Mouse (Mus musculus) embryonic fibroblast, embryonic 13.5 days (primary cell): Measurements from ENCODE around the gene 1110032A03Rik.

ENCODE experiments used
- CTCF ChIP-seq: IDR thresholded peaks from 2 replicates; pipeline ENCODE4 v1.5.1; 2011; ENCODE audit warnings: mild to moderate bottlenecking, control low read depth, low read length, moderate library complexity, borderline replicate concordance; ENCODE audit not compliant: insufficient read depth
- POLR2A ChIP-seq: IDR thresholded peaks from 2 replicates; pipeline ENCODE4 v1.6.1; 2011; ENCODE audit warnings: low read depth, mild to moderate bottlenecking, control low read depth, low read length, moderate library complexity

DNA sequence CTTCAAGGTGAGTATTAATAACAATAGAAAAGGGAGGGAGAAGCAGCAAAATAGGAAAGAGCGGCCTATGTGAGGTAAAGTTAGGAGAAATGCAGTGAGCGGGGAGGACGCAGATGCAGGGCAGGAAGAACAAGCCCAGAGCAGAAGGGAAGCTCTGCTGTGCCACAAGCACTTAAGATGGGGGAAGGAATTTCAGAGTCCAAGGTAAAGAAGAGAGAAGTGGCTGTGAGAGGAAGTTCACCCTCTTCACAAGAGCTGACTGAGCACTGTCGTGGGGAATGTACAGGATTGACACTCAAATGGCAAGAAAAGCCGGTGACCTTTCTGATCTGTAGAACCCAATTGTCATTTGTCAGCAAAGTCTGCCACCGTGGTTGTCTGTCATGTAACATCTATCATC is 42.7 kb upstream of the 1110032A03Rik start:
- TF ChIP-seq POLR2A (no peak), CTCF (no peak)
